Mouse (Mus musculus) cortical plate, adult 2 months (tissue): ENCODE measurements at regions not wholly inside any gene's neighbourhood (a gene's known extent, or its start where the extent isn't known, plus 50 kb on each side); places are given as distances from the start of the nearest gene placed in this dataset.

Source experiments
- H3K27ac ChIP-seq: fragments of 200-500 bp; 2 replicates; pipeline ENCODE4 v1.5.1; 2012; ENCODE audit warnings: low read length, control low read depth, inconsistent platforms; ENCODE audit not compliant: insufficient read depth
- H3K4me1 ChIP-seq: fragments of 200-500 bp; 2 replicates; pipeline ENCODE4 v1.6.1; 2011; ENCODE audit warnings: low read length; ENCODE audit not compliant: control insufficient read depth, insufficient read depth
- H3K4me3 ChIP-seq: fragments of 200-500 bp; 2 replicates; pipeline ENCODE4 v1.5.1; 2011; ENCODE audit warnings: mild to moderate bottlenecking, low read length, control low read depth; ENCODE audit not compliant: insufficient read depth
- CTCF ChIP-seq: fragments of 200-500 bp; IDR thresholded peaks from 2 replicates; pipeline ENCODE4 v1.5.1; 2011; ENCODE audit warnings: mild to moderate bottlenecking, control low read depth, low read length; ENCODE audit not compliant: insufficient read depth; ENCODE audit errors: extremely low read depth
- POLR2A ChIP-seq: fragments of 200-500 bp; IDR thresholded peaks from 2 replicates; pipeline ENCODE4 v1.6.1; 2011; ENCODE audit warnings: mild to moderate bottlenecking, low read length, control low read depth; ENCODE audit not compliant: insufficient read depth; ENCODE audit errors: extremely low read depth

DNA sequence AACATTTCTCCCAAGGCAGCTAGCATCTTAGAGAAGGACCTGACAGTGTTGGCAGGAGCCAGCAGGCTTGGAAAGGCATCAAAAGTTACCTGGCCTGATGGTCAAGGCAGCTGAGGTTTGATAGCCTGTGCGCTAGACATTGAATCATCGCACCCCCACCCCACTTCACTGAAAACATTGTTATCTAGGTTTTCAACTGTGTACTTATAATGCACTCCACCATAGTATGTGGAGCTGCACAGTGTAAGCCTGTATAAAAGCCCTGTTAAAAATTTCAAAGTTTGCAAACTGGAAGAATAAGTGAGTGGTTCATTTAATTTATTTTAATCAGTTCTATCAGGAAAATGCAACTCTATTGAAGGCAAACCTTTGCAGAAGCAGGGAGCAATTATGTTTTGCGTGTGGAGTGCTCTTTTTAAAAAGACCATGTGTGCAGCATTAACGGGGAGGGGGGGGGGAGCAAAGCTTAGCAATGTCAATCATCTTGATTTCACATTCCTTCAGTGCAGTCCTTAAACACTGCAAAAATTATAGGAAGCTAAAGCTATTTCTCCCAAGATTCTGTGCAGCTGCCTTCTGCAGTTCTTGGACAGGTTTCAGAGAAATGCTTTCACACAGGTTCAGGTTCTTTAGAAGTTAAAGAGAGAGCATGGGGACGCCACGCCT lies 304.4 kb upstream of the Ldb2 start:
- peaks cover 1% of the 10 kb centered on the region; the same call in 1 of the 2 replicates for H3K4me1 ChIP-seq
- TF ChIP-seq CTCF (no peak), POLR2A (no peak)
- H3K27ac ChIP-seq, result no peak overlapping the region; the same call in 1 of the 2 replicates
- no peak overlapping the region for H3K4me3 ChIP-seq

- peaks cover 1% of the 10 kb centered on the region; the same call in 1 of the 2 replicates for H3K4me1 ChIP-seq
- no peak for TF ChIP-seq POLR2A
- no peak for TF ChIP-seq CTCF
- no peak overlapping the region for H3K27ac ChIP-seq
- H3K4me3 ChIP-seq, result no peak overlapping the region
These were observed 303.2 kb upstream of the Ldb2 start for GRCm38 (mm10) chr5:45102661-45103060.

DNA sequence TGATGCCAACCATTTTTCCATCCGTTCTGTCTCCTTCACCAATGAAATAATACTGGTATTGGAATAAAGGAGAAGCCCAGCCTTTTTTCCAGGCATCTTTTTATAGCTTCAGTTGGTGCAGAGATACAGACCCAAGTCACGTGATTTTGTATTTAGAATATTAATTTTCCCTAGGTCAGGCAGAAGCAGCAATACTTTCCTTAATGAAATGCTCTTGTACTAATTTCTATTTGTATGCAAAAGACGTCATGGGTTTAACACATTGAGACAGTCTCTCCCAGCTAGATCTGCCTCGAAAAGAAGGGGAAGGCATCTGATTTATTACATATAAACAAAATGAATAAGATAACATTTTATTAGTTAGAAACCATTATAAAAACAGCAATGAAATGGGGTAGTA lies 302.3 kb upstream of the Ldb2 start:
- TF ChIP-seq CTCF (no peak), POLR2A (no peak)
- H3K27ac ChIP-seq, result no peak overlapping the region
- H3K4me3 ChIP-seq, result no peak overlapping the region
- H3K4me1 ChIP-seq, result peaks cover 1% of the 10 kb centered on the region; the same call in 1 of the 2 replicates

DNA sequence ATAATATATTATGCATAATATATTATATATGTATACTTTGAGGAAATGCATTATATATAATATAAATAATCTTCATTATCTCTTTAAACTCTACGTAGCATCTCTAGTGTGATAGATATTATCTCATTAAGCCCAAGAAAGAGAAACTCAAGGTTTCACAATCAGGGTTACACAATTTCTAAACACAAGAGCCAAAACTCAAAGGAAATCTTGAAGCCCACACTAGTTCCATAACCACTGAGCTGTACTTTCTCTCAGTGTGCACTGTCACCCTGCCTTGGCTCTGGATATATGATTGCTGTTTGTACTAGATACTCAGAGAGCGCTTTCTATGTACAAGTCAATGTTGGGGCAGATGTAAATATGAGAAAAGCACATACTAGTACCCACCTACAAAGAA lies 299.6 kb upstream of the Ldb2 start:
- TF ChIP-seq POLR2A (no peak), CTCF (no peak)
- no peak overlapping the region for H3K4me3 ChIP-seq
- peaks cover 1% of the 10 kb centered on the region; the same call in 1 of the 2 replicates for H3K4me1 ChIP-seq
- H3K27ac ChIP-seq, result no peak overlapping the region

- TF ChIP-seq POLR2A (no peak), CTCF (no peak)
- no peak overlapping the region for H3K27ac ChIP-seq
- H3K4me1 ChIP-seq, result no peaks in the 10 kb centered on the region
- H3K4me3 ChIP-seq, result no peak overlapping the region
These were observed 298.5 kb upstream of the Ldb2 start for GRCm38 (mm10) chr5:45097941-45098340.

GRCm38 (mm10) chr5:45084741-45085140 lies 285.3 kb upstream of the Ldb2 start:
- H3K27ac ChIP-seq, result no peak overlapping the region
- TF ChIP-seq POLR2A (no peak), CTCF (no peak)
- H3K4me3 ChIP-seq, result no peak overlapping the region
- no peaks in the 10 kb centered on the region for H3K4me1 ChIP-seq

DNA sequence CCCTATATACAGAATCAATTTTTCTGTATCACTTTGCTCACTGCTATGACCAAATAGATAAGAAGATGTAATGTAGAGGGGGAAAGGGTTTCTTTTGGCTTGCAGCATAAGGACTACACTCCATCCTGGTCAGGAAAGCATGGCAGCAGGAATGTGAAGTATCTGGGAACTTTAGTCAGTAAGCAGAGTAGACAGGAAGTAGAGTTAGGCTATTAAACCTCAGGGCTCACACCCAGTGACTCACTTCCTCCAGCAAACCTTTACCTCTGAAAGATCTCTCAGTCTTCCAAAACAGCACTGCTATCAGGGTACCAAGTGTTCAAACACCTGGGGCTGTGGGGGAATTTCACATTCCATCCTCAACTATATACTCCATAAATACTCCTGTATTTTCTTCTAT lies 283.1 kb upstream of the Ldb2 start:
- TF ChIP-seq CTCF (no peak), POLR2A (no peak)
- H3K27ac ChIP-seq, result no peak overlapping the region
- no peak overlapping the region for H3K4me3 ChIP-seq
- H3K4me1 ChIP-seq, result no peaks in the 10 kb centered on the region

- TF ChIP-seq POLR2A (no peak), CTCF (no peak)
- H3K27ac ChIP-seq, result no peak overlapping the region
- no peak overlapping the region for H3K4me3 ChIP-seq
- no peaks in the 10 kb centered on the region for H3K4me1 ChIP-seq
These were observed 276.9 kb upstream of the Ldb2 start for GRCm38 (mm10) chr5:45076347-45076890.

GRCm38 (mm10) chr5:45075195-45075594 lies 275.7 kb upstream of the Ldb2 start:
- TF ChIP-seq CTCF, result no peak
- H3K27ac ChIP-seq, result no peak overlapping the region
- no peaks in the 10 kb centered on the region for H3K4me1 ChIP-seq
- no peak overlapping the region for H3K4me3 ChIP-seq

- H3K4me1 ChIP-seq, result no peaks in the 10 kb centered on the region
- no peak for TF ChIP-seq POLR2A
- TF ChIP-seq CTCF, result no peak
These were observed 273.0 kb upstream of the Ldb2 start for GRCm38 (mm10) chr5:45072529-45072928.

More at GRCm38 (mm10) chr5:45072529-45072928, 273.0 kb upstream of the Ldb2 start:
- H3K4me3 ChIP-seq, result no peak overlapping the region
- no peak overlapping the region for H3K27ac ChIP-seq
